Mouse (Mus musculus): Measurements from ENCODE around the gene Matn3. TPM values are rescaled to one million over a fixed set of nuclear protein-coding genes. Genes with fewer than 3 reads are reported as not detected.
"Not testable (repeated sequence)": the region's sequence is repeated elsewhere in the genome, so short reads cannot be mapped to it uniquely, and the experiment has no call there.

Matn3 gene
- total RNA-seq, 1 experiment from 2014 or later, result not detected

DNA sequence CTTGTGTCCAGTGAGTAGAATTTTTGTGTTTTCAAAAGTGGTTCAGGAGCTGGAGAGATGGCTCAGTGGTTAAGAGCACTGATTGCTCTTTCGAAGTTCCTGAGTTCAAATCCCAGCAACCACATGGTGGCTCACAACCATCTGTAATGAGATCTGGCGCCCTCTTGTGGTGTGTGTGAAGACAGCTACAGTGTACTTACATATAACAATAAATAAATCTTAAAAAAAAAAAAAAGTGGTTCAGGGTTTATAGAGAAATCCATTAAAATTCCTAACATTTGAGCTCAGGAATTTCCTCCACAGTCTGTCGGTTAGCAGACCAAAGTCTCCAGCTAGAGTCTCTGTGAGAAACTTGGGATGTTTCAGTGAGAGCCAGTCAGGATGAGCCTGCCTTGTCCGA is 11.5 kb upstream of the Matn3 start:
- DNase-seq, result not testable (repeated sequence)

DNA sequence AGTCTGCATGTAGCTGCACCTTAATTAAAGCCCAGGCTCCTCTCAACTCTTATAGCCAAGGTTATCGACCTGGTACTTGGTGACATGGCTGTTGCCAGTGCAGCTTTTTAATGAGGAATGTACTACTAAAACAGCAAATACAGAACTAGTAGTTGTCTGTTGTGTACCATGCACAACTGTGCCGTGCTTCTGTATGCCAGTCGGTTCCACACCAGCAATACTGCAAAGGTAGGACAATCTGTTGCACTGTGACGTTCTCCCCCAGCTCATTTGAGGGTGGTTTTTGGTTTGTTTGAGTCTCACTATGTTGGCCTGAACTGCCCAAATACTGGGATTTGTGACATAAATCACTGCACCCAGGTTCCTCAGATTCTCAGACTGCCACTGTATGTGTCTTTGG is 8.2 kb upstream of the Matn3 start:
- DNase-seq, result no peak

DNA sequence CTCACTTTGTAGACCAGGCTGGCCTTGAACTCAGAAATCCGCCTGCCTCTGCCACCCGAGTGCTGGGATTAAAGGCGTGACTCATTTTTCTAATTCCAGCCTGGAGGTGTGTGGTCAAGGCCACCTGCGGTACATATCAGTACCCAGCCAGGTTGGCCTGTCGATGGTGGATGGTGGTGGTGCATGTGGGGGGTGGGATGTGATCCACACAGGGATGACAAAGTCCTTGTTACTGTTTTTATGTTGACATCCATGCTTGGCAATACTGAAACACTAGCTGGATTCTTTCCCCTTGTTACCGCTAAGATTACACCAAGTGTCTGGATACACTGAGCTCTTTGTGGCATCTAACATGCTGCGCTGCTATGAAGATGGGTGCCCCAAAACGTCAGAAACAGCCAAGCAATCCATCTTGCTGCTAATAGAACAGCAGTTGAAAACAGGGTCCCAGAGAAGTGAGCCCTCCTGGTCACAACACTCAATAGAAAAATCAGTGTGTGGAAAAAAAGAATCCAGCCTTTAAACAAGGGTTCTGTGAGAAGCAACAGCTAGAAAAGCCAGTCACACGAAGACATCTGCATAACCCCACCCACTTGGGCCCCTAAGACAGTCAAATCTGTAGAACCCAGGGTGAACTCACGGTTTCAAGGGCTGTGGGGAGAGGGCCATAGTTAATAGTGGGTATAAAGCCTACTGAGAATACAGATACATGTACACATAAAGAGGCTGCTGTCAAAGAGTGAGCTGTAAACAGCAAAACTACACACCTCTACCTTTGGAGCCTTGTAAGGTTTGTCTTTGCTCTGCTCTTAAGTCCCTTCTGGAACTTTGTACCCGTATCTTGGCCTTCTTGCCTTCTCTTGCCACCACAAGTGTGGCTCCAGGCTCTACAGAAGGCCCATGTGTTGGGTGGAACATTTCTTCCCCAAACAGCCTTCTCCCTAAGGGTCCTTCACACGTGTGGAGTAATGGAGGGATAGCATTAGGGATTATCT is 7.4 kb upstream of the Matn3 start:
- no peak for DNase-seq

DNA sequence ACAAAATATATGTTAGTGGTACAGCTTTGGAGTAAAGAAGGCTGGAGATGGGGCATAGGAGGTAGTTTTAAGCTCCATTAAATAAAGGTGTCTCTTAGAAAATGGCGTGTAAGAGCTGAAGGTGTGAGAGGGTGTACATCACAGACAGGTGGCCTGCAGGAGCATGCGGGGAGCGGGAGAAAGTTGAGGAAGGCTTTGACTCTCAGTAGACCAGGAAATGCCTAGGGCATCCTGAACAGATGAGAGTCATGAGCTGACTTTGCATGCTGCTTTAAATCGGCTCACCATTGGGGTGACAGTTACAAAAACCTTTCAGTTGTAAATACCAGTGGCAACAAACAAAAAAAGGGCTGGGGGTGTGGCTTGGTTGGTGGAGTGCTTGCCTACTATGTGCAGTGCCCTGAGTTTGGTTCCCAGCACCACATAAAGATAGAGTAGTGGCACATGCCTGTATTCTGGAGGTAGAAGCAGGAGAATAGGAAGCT is 6.6 kb upstream of the Matn3 start:
- no peak for DNase-seq

DNA sequence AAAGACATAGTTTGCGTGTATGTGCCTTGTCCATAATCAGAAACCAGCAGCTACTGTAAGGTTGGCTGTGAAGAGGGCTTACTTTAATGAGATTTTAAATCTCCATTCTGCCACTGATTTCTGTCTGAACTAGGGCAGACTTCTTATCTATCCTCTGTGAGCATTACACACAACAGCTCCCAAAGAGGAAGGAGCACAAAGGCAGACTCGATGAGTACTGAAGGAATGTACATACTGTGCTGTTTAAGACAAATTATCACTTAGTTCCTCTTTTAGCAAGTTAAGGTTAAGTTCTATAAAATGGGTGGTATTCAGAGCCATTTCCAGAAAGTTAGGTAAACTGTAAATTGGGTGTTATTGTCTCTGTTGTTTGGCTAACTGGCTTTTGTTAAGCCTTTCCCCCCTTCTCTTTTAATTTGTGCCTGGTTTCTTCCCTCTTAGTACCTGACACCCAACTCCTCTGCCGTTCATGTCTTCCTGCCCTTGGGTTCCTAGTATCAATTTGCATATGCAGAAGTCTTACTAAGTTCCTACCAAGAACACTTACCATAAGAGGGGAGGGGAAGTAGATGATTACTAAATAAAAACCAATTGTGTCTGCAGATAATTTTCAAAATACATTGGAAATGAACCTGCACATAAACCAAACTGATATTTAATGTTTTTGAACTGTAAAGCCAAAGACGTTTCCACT is 5.9 kb upstream of the Matn3 start:
- DNase-seq, result no peak

DNA sequence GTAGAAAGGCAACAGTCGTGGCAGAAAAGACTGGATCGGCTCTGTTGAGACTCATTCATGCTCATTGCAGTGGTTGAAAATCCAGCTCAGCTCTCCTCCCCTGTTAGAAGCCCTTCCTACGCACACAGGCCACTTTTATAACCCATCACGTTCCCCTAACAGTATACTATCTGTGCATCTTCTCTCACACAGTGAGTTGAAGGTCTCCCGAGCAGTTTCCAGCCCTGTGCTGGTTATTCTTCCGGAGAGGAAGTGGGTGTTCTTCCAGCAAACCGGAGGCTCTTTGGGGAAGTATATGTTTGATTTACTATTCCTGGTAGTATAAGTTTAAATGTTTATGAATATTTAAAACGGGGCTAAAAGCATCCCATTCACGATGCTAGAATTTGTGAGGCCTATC is 566 bp upstream of the Matn3 start:
- no peak for DNase-seq

DNA sequence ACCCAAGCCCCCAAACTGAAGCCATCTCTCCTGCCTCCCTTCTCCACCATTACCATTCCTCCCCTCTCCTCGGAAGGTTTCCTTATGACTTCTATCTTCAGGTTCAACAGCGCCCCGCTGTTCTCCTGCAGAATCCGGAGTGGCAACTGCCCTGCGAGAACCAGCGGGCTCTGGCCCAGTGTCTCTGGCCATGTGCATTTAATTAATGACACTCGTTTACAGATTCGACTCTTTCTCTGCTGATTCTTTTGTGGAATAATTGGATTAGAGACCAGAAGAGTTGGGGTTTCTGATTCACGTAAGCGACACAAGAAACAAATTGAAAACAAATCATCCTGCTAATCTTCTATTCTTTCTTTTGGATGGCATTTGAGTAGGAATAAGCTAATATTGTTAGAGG is 5.4 kb downstream of the Matn3 start:
- DNase-seq, result no peak

DNA sequence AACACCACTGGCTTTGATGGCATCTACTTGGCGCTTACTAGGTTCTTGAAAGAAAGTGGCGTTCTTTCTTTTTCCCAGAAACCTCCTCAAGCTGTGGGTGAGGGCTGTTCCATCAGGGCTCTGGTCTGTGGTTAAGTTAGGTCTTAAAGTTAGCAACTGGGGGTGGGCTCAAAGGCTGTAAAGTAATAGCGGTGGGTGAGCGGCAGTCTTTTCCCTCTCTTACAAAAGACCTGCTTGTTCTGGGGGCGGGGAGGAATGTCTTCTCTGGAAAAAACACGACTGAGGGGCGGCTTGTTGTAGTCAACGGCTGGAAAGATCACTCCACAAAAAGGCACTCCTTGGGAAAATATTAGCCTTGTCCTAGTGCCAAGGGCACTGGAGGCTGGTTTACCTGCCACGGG is 6.4 kb downstream of the Matn3 start:
- no peak for DNase-seq

DNA sequence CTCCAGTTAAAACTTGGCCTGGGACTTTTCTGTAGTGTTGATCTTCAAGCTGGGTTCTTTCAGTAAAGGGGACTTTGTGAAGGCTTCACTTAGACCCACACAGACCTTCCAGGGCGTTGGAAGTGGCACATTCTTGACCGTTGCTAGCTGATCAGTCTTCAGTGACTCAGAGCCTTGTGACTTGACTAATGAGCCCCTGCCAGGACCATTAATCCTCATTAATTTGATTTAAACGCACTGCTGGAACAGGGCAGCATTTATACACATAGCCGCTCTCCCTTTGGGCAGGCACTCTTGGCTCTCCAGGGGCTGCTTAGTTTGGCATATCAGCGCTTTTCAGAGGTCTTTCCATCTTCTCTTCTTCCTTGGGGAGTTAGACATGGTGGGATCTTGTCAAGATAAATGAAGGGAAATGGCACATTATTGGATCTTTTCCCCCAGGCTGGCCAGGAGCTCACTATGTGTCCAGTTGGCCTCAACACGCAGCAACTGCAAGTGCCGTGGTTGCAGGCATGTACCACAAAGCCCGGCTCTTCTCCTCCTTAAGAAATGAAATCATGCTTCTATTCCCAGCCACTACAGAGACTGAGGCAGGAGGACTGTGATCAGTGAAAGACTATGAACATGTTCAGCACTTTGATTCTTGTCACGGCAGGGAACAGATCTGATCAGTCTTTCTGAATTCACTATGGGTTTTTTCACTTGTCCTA is 14.0 kb downstream of the Matn3 start:
- no peak for DNase-seq

DNA sequence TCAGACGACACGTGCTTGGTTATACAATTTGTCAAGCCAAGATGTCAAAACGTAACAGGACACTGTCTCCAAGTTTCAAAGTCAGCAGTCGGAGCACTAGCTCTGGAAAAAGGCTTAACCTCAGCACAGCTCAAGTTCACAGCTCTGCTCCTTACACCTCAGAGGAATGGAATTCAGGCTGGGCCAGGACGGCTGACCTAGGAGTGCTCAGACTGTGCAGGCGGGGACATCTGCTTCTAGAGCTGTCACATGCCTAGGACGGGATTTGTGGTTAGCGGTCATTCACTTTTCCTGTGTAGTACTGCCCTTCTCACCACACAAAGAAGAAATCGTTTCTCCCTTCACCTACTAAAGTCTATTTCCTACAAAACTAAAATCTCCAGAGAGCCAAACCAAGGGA is 22.1 kb downstream of the Matn3 start:
- peak; percentile 43 for DNase-seq

DNA sequence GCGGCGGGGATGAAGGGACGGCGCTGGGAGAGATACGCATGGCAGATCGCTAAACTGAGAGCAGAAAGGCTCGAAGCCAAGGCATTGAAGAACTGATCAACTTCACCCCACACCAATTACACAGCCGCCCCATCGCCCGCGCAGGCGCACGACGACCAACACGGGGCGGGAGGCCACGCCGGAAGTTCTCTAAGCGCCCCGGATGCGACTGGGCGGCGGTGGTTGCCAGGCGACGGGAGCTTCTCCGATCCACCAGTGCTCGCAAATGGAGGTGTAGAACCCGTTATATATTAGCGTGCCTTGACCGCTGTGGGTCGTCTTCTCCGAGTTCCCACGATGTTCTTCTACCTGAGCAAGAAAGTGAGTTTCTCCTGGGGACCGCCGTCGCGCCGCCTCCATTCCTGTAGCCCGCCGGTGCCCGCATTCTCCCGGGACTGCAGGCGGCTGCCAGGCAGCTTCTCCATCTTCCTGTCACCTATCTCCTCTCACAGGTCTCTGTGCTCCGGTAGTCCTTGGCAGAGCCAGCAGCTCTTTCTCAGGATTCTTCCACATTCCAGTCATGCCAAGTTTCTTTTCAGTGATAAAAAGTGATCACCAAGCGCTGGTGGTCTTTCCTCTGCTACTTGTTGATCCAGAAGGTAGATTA is 26.2 kb downstream of the Matn3 start, which contains the start of gene Wdr35:
Wdr35 (plus strand) TSS at position 73 of the 646 bp plus-strand sequence.
- DNase-seq, result peak; percentile 93

DNA sequence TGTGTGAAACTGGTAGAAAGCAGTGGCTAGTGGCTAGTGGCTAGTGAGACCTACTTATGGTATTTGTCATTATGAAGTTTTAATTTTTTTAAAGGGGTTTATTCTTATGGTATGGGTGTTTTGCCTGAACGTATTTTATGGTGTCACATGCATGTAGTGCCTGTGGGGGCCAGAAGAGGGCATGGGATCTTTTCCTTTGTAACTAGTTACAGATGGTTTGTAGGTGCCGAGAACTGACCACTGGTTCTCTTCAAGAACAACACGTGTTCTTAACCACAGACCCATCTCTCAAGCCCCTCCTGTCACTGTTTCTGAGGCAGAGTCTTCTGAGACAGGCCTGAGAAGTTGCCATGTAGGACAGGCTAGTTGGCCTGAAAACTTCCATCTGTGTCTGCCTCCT is 27.3 kb downstream of the Matn3 start:
- DNase-seq, result no peak

DNA sequence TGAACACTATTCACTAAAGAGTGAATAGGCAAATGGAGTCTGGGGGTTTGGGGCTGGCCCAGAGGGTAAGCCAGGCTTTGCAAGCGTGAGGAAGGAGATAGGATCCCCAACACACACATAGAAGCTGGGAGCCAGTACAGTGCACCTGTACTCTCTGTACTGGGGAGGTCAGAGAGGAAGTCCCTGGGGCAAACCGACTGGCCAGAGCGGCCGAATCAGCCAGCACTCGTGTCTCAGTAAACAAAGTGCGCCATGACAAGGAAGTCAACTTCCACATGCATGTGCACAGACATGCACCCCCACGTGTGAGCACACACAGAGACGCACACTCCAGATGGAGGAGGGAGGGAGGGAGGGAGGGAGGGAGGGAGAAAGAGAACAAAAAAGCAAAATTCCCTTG is 45.5 kb downstream of the Matn3 start:
- DNase-seq, result no peak

DNA sequence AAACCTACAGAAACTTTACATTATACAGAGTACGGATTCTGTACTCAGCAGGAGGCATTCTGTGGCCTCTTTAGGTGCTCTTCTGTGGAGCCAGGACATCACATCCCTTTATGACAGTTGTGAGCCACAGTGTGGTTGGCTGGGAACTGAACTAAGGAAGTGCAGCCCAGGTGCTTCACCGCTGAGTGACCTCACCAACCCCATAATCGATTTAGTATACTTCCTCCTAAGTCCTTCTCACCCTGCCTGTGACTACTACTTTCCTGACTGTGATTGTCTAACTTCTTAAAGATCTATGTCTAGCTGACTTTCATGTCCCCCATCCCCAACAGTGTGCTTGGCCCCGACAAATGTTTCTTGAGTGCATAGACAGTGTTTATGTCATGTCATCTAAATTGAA is 50.6 kb downstream of the Matn3 start:
- DNase-seq, result no peak

DNA sequence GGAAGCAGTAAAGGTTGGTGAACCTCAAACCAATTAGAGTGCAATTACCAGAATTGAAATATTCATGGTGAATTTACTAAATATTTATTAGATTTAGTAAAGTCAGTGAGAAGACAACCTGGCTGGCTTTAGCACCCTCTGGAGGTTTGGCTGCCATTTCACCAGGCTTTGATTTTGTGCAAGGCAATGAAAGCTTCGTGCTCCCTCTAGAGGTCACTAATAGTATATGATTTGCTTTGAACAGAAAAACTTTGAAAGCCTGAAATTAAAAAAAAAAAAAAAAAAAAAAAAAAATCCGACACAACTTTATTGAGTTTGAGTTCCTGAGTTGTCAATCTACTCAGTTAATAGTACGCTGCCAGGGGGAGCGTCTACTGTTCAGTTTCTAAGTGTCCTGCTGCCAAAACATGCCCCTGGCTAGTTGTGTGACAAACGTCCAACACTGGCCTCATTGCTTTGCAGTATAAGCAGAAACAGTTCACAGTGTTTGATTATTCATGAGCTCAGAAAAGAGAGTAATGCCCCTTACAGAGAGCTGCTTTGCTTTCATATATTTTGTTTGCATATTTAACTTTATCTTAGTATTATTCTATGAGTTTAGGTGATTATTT is 54.4 kb downstream of the Matn3 start:
- peak; percentile 43 for DNase-seq

DNA sequence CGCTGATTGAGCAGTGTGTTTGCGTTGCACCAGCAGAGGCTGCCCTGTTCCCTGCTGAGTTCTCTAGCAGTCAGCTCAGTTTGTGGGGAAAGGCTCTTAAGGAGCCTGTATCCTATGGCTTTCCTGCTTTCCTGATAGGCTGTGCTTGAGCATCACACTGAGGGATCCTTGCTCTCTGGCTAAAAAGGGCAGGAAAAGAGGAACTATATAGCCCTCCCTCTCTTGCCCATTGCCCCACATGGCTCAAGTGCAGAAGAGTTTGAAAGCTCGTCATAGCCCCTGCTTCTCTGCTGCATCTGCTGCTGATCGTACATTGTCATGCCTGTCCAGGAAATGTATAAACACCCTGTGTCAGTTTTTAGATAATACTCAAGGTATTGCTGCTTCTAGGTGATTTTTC is 59.4 kb downstream of the Matn3 start:
- no peak for DNase-seq

DNA sequence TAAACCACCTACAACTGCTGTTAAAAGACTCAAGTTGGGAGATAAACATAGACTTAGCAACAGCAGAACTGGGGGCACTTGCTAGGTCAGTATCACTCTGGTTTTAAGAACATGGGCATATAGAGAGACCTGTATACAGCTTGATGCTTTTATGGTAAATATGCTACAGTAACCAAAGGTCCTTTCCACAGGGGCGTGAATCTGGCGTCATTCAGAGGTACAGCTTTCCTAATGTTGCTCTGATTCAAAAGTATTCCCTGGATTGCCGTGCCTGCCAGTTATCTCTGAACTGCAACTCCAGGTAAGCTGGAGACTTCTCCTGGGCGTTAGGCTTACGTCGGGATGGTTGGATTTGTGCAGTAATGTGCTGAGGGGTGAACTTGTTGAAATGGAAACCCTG is 60.1 kb downstream of the Matn3 start:
- no peak for DNase-seq

DNA sequence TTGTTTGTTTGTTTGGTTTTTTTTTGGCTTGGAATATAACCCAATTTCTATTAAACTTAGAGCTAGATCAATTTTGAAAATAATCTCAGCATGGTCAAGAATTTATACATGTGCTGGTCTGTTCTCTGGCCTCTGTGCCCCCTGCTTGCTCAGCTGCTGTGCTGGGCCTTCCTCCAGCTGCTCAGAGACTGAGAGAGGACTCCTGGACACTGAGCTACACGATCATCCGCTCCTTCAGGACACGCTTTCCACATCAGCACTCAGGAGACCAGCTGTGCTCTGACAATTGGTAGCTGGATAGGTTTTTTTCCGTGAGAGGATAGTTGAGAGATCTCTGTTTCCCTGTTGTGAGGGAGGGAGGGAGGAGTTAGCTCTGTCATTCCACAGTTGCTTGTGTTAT is 62.6 kb downstream of the Matn3 start:
- no peak for DNase-seq

DNA sequence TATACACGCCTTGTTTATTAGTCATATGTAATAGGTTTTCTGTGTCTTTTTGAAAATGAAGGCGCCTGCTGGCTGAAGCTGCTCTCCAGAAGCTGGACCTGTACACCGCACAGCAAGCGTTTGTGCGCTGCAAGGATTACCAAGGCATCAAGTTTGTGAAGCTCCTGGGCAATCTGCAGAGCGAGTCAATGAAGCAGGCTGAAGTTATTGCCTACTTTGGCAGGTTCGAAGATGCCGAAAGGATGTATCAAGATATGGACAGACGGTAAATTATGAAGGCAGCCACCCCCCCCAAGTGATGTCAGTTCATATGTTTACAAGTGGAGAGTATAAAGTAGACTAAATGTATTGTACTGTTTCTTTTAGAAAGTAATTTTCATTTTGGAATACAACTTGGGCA is 68.6 kb downstream of the Matn3 start:
- DNase-seq, result no peak

DNA sequence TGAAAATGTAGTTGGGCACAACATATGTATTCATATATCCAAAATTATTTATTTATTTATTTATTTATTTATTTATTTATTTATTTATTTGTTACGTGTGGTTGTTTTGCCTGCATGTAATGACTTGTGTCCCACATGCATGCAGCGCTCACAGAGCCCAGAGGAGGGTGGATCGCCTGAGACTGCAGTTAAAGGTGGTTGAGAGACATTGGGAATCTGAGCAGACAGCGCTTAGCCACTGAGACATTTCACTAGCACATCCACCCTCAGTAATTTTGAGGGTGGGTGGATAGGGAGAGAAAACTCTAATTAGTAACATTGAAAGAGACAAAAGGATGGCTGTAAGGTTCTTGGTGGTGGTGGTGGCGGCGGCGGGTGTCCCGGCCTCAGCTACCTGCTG is 72.7 kb downstream of the Matn3 start:
- DNase-seq, result no peak

DNA sequence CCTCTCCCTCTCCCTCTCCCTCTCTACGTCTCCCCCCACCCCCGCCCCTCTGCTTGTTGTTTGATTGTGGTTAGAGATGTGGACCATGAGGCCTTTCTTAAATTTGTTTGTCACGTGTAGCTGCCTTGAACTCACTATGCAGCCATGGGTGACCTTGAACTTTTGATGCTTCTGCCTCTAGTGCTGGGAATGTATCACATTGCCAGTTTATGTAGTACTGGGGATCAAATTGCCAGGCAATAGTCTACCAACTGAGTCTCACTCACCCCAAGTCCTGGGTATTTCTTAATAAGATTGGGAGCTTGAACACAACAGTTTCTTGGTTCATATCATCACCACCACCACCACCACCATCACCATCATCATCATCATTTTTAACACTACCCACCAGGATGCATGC is 73.3 kb downstream of the Matn3 start:
- DNase-seq, result no peak
